Mouse (Mus musculus) kidney, postnatal 0 days (tissue): ENCODE measurements around the gene Tsr2. TPM values are rescaled to one million over a fixed set of nuclear protein-coding genes. Genes with fewer than 3 reads are reported as not detected.
A peak's percentile ranks its signal among the peaks of the same experiment; 100 is the strongest.

Source experiments
- ATAC-seq: fragments of 200-750 bp; cut with Nextera tagmentation; replicated peaks from 2 replicates; pipeline ENCODE4 v1.8.0; 2017; ENCODE audit warnings: low read depth, moderate number of reproducible peaks, moderate TSS enrichment, moderate library complexity; ENCODE audit not compliant: low FRiP score
- DNase-seq: peaks from one replicate; pipeline ENCODE4 v3.0.0-alpha.2; 2016; ENCODE audit warnings: low spot score
- H3K27ac ChIP-seq: fragments of 300-500 bp; sonication (generic); 2 replicates; pipeline ENCODE4 v1.5.1; 2014; ENCODE audit warnings: mild to moderate bottlenecking
- H3K27me3 ChIP-seq: fragments of 300-500 bp; sonication (generic); 2 replicates; pipeline ENCODE4 v1.6.1; 2014; ENCODE audit warnings: low read length, mixed read lengths; ENCODE audit not compliant: insufficient read depth
- H3K36me3 ChIP-seq: fragments of 300-500 bp; sonication (generic); 2 replicates; pipeline ENCODE4 v1.6.1; 2014; ENCODE audit warnings: low read length, mixed read lengths; ENCODE audit not compliant: insufficient read depth
- H3K4me1 ChIP-seq: fragments of 300-500 bp; sonication (generic); replicated peaks from 2 replicates; pipeline ENCODE4 v1.6.1; 2014; ENCODE audit warnings: antibody characterized with exemption, low read length, mixed read lengths; ENCODE audit not compliant: insufficient read depth
- H3K4me2 ChIP-seq: fragments of 300-500 bp; sonication (generic); 2 replicates; pipeline ENCODE4 v1.6.1; 2014; ENCODE audit warnings: mild to moderate bottlenecking, low read length, moderate library complexity, mixed read lengths
- H3K4me3 ChIP-seq: fragments of 300-500 bp; sonication (generic); replicated peaks from 2 replicates; pipeline ENCODE4 v1.5.1; 2014; ENCODE audit warnings: low read depth, low read length
- H3K9ac ChIP-seq: fragments of 300-500 bp; sonication (generic); 2 replicates; pipeline ENCODE4 v1.6.1; 2014; ENCODE audit warnings: low read depth, low read length
- H3K9me3 ChIP-seq: fragments of 300-500 bp; sonication (generic); replicated peaks from 2 replicates; pipeline ENCODE4 v1.6.1; 2016; ENCODE audit warnings: low read length, inconsistent platforms, mixed read lengths
- CTCF ChIP-seq: IDR thresholded peaks from 2 replicates; pipeline ENCODE4 v1.5.1; 2016; ENCODE audit warnings: antibody characterized with exemption, low read depth, mild to moderate bottlenecking, moderate library complexity
- WGBS: fragments of 180-500 bp; shearing (Covaris S2); extraction: QIAGEN DNeasy Blood & Tissue Kit; methylation state at CpG from one replicate; pipeline ENCODE4 v1.1.7; 2014; 5-methylcytosine and 5-hydroxymethylcytosine counted together
- polyA plus RNA-seq: library from polyadenylated mRNA; unstranded; fragments of >200 nt; fragmentation: Nextera tagmentation; extraction: Ambion mirVana; gene quantifications from 2 replicates; pipeline ENCODE4 v1.2.1, GENCODE M21; 2015

Tsr2 gene
- polyA plus RNA-seq, 1 experiment from 2014 or later: 30.8 TPM

DNA sequence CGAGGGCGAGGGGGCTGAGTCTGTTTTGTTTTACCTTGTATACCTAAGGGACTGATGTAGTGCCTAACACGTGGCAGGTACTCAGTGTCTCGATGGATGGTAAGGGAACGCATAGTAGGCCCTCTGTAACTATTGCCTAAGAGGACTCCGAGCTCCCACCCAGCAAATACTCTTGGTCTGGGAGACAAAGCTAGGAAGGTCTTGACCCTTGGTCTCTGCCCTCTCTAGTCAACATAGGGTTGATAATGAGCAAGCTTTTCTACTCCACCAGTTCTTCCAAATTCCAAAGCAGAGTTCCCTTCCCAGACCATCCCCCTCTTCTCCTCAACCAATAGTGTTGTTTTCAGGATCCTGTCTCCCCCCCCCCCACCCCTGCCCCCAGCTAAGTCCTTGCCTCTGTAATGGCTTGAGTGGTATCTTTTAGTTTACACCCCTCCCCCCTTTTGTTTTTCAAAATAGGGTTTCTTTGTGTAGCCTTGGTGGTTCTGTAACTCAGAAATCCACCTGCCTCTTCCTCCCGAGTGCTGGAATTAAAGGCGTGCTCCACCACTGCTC lies 46.6 kb downstream of the Tsr2 start:
- H3K27me3 ChIP-seq: no peaks in the 10 kb centered on the region
- TF ChIP-seq CTCF: no peak
- H3K36me3 ChIP-seq: no peaks in the 10 kb centered on the region
- no peaks in the 10 kb centered on the region for H3K9me3 ChIP-seq
- no peaks in the 10 kb centered on the region for H3K4me1 ChIP-seq
- H3K27ac ChIP-seq: no peak overlapping the region
- H3K4me3 ChIP-seq: no peak overlapping the region
- DNase-seq (no peak), ATAC-seq (no peak)
- peak overlapping the region; percentile 65; the same call in 1 of the 2 replicates for H3K4me2 ChIP-seq
- whole genome bisulfite sequencing: 51% methylated on average over 8 of the region's 8 CpGs
- no peak overlapping the region for H3K9ac ChIP-seq

DNA sequence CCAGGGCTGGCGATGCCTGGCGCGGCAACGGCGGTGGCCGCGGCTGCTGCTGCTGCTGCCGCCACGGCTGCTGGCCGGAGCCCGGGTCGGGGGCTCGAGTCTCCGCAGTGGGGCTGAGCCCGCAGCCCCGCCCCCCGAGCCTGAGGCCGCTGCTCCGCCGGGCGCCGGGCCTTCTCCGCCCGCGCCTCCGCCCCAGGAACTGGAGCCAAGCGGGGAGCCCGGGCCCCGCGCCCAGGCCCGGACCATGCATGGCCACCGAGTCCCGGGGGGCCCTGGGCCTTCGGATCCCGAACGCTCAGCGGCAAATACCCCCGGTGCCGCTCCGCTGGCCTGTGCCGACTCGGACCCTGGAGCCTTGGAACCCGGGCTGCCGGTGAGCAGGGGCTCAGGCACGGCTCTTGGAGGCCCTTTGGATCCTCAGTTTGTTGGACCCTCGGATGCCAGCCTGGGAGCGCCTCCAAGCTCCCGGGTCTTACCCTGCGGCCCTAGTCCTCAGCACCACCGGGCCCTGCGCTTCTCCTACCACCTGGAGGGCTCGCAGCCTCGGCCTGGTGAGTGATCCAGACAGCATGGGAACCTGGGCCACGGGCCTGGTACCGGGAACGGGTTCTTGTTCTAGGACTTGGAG lies 48.8 kb downstream of the Tsr2 start:
- Histone ChIP-seq H3K27me3 (no peaks in the 10 kb centered on the region), H3K4me3 (peak overlapping the region; percentile 62), H3K4me2 (peak overlapping the region; percentile 65), H3K9me3 (no peaks in the 10 kb centered on the region), H3K36me3 (no peaks in the 10 kb centered on the region), H3K4me1 (no peaks in the 10 kb centered on the region), H3K27ac (peak overlapping the region; percentile 85), H3K9ac (peak overlapping the region; percentile 78)
- no peak for TF ChIP-seq CTCF
- ATAC-seq (peak; percentile 51), DNase-seq (peak; percentile 3)
- WGBS: 25% methylated on average over 44 of the region's 56 CpGs

DNA sequence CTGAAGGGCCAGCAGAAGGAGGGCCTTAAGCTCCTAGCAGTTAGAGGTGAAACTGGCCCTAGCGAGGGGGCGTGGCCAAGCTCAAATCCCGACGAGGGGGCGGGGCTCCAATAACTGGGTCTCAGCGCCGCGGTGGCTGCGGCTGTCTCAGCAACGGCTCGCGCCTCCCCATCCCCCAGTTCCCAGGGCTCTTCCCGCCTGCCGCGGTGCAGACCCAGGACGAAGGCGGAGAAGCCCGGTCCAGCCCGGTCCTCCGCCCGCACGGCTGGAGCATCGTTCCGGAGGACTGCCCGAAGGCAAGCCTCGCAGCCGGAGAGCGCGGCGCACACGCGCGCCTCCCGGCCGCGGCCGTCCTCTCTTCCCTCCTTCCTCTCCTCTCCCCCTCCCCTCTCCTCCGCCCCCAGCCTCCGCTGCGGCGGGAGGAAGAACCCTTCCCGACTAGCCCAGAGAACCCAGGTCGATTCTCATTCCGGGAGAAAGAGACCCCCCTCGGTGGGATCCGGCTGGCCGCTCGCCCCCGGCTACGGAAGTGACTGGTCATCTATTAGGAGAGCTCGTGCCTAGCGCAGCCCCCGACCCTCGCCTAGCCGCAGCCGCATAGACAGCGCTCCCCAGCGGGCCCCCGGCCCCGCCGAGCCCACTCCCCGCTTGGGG lies 49.4 kb downstream of the Tsr2 start:
- H3K4me3 ChIP-seq: peak overlapping the region; percentile 62
- H3K4me1 ChIP-seq: no peaks in the 10 kb centered on the region
- TF ChIP-seq CTCF: no peak
- peak overlapping the region; percentile 78 for H3K9ac ChIP-seq
- ATAC-seq (peak; percentile 91), DNase-seq (peak; percentile 92)
- peak overlapping the region; percentile 85 for H3K27ac ChIP-seq
- WGBS: 30% methylated on average over 45 of the region's 62 CpGs
- no peaks in the 10 kb centered on the region for H3K36me3 ChIP-seq
- H3K9me3 ChIP-seq: no peaks in the 10 kb centered on the region
- H3K27me3 ChIP-seq: no peaks in the 10 kb centered on the region
- H3K4me2 ChIP-seq: peak overlapping the region; percentile 65

DNA sequence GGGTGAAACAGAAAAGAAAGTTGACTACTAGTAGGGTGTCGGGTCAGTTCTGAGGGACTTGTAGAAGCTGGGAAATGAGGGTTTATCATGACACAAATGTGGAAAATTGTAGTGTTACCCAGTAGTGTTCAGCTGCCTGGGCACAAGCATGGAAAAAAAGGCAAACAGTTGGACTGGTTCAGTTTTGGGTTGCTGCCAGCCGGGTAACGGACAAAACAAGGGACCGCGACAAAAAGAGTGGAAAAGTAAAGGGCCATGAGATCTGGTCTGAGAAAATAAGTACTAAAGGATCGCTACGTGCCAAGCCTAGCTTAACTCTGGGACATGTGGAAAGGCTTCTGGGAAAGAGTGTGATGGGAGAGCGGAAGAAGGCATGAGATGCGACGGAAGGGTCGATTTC lies 50.0 kb downstream of the Tsr2 start:
- H3K4me3 ChIP-seq: peak overlapping the region; percentile 62
- 0 out of 2 replicates have a peak overlapping the region, but pooled peaks have one; percentile 78 for H3K9ac ChIP-seq
- no peak for ATAC-seq
- H3K9me3 ChIP-seq: no peaks in the 10 kb centered on the region
- TF ChIP-seq CTCF: no peak
- peak overlapping the region; percentile 65 for H3K4me2 ChIP-seq
- 50% methylated on average over 11 of the region's 11 CpGs for WGBS
- H3K27me3 ChIP-seq: no peaks in the 10 kb centered on the region
- no peaks in the 10 kb centered on the region for H3K36me3 ChIP-seq
- no peak for DNase-seq
- H3K27ac ChIP-seq: peak overlapping the region; percentile 85; the same call in 1 of the 2 replicates
- no peaks in the 10 kb centered on the region for H3K4me1 ChIP-seq

DNA sequence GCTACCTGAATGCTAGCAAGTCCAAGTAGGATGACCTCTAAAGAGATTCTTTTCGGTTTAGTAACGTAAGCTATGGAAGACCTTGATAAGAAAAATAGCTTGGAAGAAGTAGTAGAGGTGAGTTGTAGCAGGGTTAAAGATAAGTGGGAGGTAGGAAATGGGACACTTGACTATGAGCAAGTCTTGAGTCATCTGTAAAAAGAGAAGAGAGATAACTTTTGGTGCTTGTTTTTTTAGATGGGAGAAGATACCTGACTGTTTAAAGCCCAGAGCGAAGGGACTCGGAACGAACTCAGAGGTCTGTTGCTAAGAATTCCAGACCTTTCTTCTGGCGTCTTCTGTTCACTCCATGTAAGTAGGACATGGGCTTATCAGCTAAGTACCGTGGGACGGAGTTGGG lies 50.5 kb downstream of the Tsr2 start, which contains the start of gene Fgd1:
Gene Fgd1 (plus strand): TSS at position 301 of the 400 bp plus-strand sequence.
- ATAC-seq (no peak), DNase-seq (no peak)
- no peak for TF ChIP-seq CTCF
- H3K4me1 ChIP-seq: no peaks in the 10 kb centered on the region
- H3K36me3 ChIP-seq: no peaks in the 10 kb centered on the region
- WGBS: 94% methylated on average over 8 of the region's 8 CpGs
- H3K9ac ChIP-seq: peak within 1 kb of the TSS; percentile 78
- peak within 1 kb of the TSS; percentile 65 for H3K4me2 ChIP-seq
- no peaks in the 10 kb centered on the region for H3K9me3 ChIP-seq
- peak within 1 kb of the TSS; percentile 62 for H3K4me3 ChIP-seq
- peak within 1 kb of the TSS; percentile 85 for H3K27ac ChIP-seq
- H3K27me3 ChIP-seq: no peaks in the 10 kb centered on the region

DNA sequence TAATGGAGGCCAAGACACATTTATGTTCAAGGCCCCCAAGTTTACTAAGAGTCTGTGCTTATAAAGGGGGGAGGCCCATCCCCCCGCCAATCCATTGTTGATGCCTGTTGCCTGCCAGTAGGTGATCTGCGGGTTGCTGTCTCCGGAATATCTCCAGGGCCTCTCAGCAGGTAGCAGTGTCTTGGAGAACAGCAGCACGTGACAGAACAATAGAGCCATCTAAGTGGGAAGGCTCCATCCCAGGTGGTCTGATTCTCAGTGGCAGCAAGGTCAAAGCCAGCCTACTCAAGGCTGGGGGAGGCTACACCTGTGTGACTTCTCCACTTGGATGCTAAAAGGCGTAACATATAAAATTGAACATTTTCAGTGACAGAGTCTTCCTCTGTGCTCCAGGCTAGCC lies 55.1 kb downstream of the Tsr2 start:
- 69% methylated on average over 5 of the region's 5 CpGs for WGBS
- no peak for TF ChIP-seq CTCF
- Histone ChIP-seq H3K9ac (no peak overlapping the region), H3K4me3 (no peak overlapping the region), H3K27me3 (no peaks in the 10 kb centered on the region), H3K4me1 (no peaks in the 10 kb centered on the region), H3K36me3 (no peaks in the 10 kb centered on the region), H3K4me2 (no peak overlapping the region), H3K9me3 (no peaks in the 10 kb centered on the region), H3K27ac (no peak overlapping the region)
- DNase-seq (no peak), ATAC-seq (no peak)

Other genes with a start within 250 kb of the Tsr2 start
- gene Gnl3l, start 79.2 kb downstream of the Tsr2 start, polyA plus RNA-seq: 22.0 and 22.1 TPM in 2 replicates
- gene Fgd1, start 50.4 kb downstream of the Tsr2 start, polyA plus RNA-seq: 8.7 and 9.7 TPM in 2 replicates
- 1.5 and 1.8 TPM in 2 replicates for gene Wnk3, start 101.5 kb upstream of the Tsr2 start, polyA plus RNA-seq
- gene Fam120c, start 247.6 kb upstream of the Tsr2 start, polyA plus RNA-seq: 2.9 and 3.1 TPM in 2 replicates